Mouse (Mus musculus): ENCODE measurements around the gene Nav1.

The Nav1 gene

GRCm38 (mm10) chr1:135607019-135607418, at the start of gene Nav1:
Gene Nav1 (minus strand): TSS chr1:135607295.
- no peak for DNase-seq (ENCODE audit: low spot score in 2 of 2)

GRCm38 (mm10) chr1:135653909-135654308, 46.8 kb upstream of the Nav1 start:
- no peak for DNase-seq (ENCODE audit: low spot score in 2 of 2)

GRCm38 (mm10) chr1:135645459-135646195, 38.5 kb upstream of the Nav1 start:
- DNase-seq (ENCODE audit: low spot score in 2 of 2) = peak in 1 of 2 experiments; percentile 55

GRCm38 (mm10) chr1:135644110-135644509, 37.0 kb upstream of the Nav1 start:
- DNase-seq (ENCODE audit: low spot score in 2 of 2) = peak; percentile 59 to 60

GRCm38 (mm10) chr1:135643691-135644090, 36.6 kb upstream of the Nav1 start:
- no peak for DNase-seq (ENCODE audit: low spot score in 2 of 2)

GRCm38 (mm10) chr1:135639853-135640252, 32.8 kb upstream of the Nav1 start:
- DNase-seq (ENCODE audit: low spot score in 2 of 2) = no peak

GRCm38 (mm10) chr1:135639093-135639492, 32.0 kb upstream of the Nav1 start:
- no peak for DNase-seq (ENCODE audit: low spot score in 2 of 2)

- DNase-seq (ENCODE audit: low spot score in 2 of 2) = no peak
Observed at GRCm38 (mm10) chr1:135637574-135638008, 30.5 kb upstream of the Nav1 start.

- no peak for DNase-seq (ENCODE audit: low spot score in 2 of 2)
Observed at GRCm38 (mm10) chr1:135636111-135636511, 29.0 kb upstream of the Nav1 start.

- no peak for DNase-seq (ENCODE audit: low spot score in 2 of 2)
Observed at GRCm38 (mm10) chr1:135635323-135636064, 28.4 kb upstream of the Nav1 start.

GRCm38 (mm10) chr1:135634791-135635190, 27.7 kb upstream of the Nav1 start:
- no peak for DNase-seq (ENCODE audit: low spot score in 2 of 2)

- DNase-seq (ENCODE audit: low spot score in 2 of 2) = no peak
Observed at GRCm38 (mm10) chr1:135633884-135634283, 26.8 kb upstream of the Nav1 start.

GRCm38 (mm10) chr1:135633478-135633877, 26.4 kb upstream of the Nav1 start:
- no peak for DNase-seq (ENCODE audit: low spot score in 2 of 2)

GRCm38 (mm10) chr1:135632199-135632598, 25.1 kb upstream of the Nav1 start:
- DNase-seq (ENCODE audit: low spot score in 2 of 2) = no peak

- peak; percentile 79 to 83 for DNase-seq (ENCODE audit: low spot score in 2 of 2)
Observed at GRCm38 (mm10) chr1:135631515-135631914, 24.4 kb upstream of the Nav1 start.

- no peak for DNase-seq (ENCODE audit: low spot score in 2 of 2)
Observed at GRCm38 (mm10) chr1:135629846-135630245, 22.8 kb upstream of the Nav1 start.

GRCm38 (mm10) chr1:135626218-135626617, 19.1 kb upstream of the Nav1 start:
- DNase-seq (ENCODE audit: low spot score in 2 of 2) = no peak

GRCm38 (mm10) chr1:135625741-135626140, 18.6 kb upstream of the Nav1 start:
- no peak for DNase-seq (ENCODE audit: low spot score in 2 of 2)

- no peak for DNase-seq (ENCODE audit: low spot score in 2 of 2)
Observed at GRCm38 (mm10) chr1:135624646-135625045, 17.6 kb upstream of the Nav1 start.

GRCm38 (mm10) chr1:135623136-135623535, 16.0 kb upstream of the Nav1 start:
- no peak for DNase-seq (ENCODE audit: low spot score in 2 of 2)

- DNase-seq (ENCODE audit: low spot score in 2 of 2) = no peak
Observed at GRCm38 (mm10) chr1:135621307-135621706, 14.2 kb upstream of the Nav1 start.

- DNase-seq (ENCODE audit: low spot score in 2 of 2) = no peak
Observed at GRCm38 (mm10) chr1:135619932-135620391, 12.9 kb upstream of the Nav1 start.

GRCm38 (mm10) chr1:135619130-135619529, 12.0 kb upstream of the Nav1 start:
- peak in 1 of 2 experiments; percentile 65 for DNase-seq (ENCODE audit: low spot score in 2 of 2)

Data from right cerebral cortex, postnatal 10 days (tissue).